Mouse (Mus musculus) limb, embryonic 11.5 days (tissue): ENCODE measurements at regions not wholly inside any gene's neighbourhood (a gene's known extent, or its start where the extent isn't known, plus 50 kb on each side); places are given as distances from the start of the nearest gene placed in this dataset.

Experiments
- ATAC-seq: fragments of 200-750 bp; cut with Nextera tagmentation; 2 replicates; pipeline ENCODE4 v1.8.0; 2017; ENCODE audit warnings: low read depth; ENCODE audit not compliant: insufficient number of reproducible peaks, low FRiP score, low TSS enrichment
- DNase-seq: peaks from one replicate; pipeline ENCODE4 v3.0.0-alpha.2; 2015; ENCODE audit warnings: low spot score
- H3K27ac ChIP-seq: fragments of 300-500 bp; sonication (generic); replicated peaks from 2 replicates; pipeline ENCODE4 v1.5.1; 2014; ENCODE audit warnings: low read depth, mild to moderate bottlenecking, low read length
- H3K27me3 ChIP-seq: fragments of 300-500 bp; sonication (generic); 2 replicates; pipeline ENCODE4 v1.6.1; 2014; ENCODE audit warnings: mild to moderate bottlenecking, low read length, mixed read lengths; ENCODE audit not compliant: control insufficient read depth, insufficient read depth
- H3K36me3 ChIP-seq: fragments of 300-500 bp; sonication (generic); 2 replicates; pipeline ENCODE4 v1.6.1; 2014; ENCODE audit warnings: mild to moderate bottlenecking, low read length, moderate library complexity, mixed read lengths; ENCODE audit not compliant: control insufficient read depth, insufficient read depth
- H3K4me1 ChIP-seq: fragments of 300-500 bp; sonication (generic); 2 replicates; pipeline ENCODE4 v1.6.1; 2014; ENCODE audit warnings: low read length, mixed read lengths; ENCODE audit not compliant: control insufficient read depth, insufficient read depth
- H3K4me2 ChIP-seq: fragments of 300-500 bp; sonication (generic); 2 replicates; pipeline ENCODE4 v1.6.1; 2014; ENCODE audit warnings: low read depth, mild to moderate bottlenecking, moderate library complexity; ENCODE audit not compliant: severe bottlenecking
- H3K4me3 ChIP-seq: fragments of 300-500 bp; sonication (generic); 2 replicates; pipeline ENCODE4 v1.5.1; 2014; ENCODE audit warnings: low read depth, low read length
- H3K9ac ChIP-seq: fragments of 300-500 bp; sonication (generic); 2 replicates; pipeline ENCODE4 v1.6.1; 2014; ENCODE audit warnings: mild to moderate bottlenecking, low read length
- H3K9me3 ChIP-seq: fragments of 300-500 bp; sonication (generic); 2 replicates; pipeline ENCODE4 v1.6.1; 2016; ENCODE audit warnings: low read length; ENCODE audit not compliant: control insufficient read depth
- WGBS: fragments of 180-500 bp; shearing (Covaris S2); extraction: QIAGEN DNeasy Blood & Tissue Kit; methylation state at CpG from one replicate; pipeline ENCODE4 v1.1.7; 2014; 5-methylcytosine and 5-hydroxymethylcytosine counted together

- Histone ChIP-seq H3K36me3 (no peaks in the 10 kb centered on the region), H3K4me1 (peaks cover 9% of the 10 kb centered on the region), H3K27ac (no peak overlapping the region), H3K27me3 (no peaks in the 10 kb centered on the region), H3K9me3 (no peaks in the 10 kb centered on the region), H3K4me3 (no peak overlapping the region), H3K4me2 (no peak overlapping the region), H3K9ac (no peak overlapping the region)
- ATAC-seq (no peak), DNase-seq (no peak)
- WGBS = 88% methylated on average over 14 of the region's 14 CpGs
Measured at GRCm38 (mm10) chr17:29775836-29776235, 59.0 kb upstream of the Ccdc167 start.

GRCm38 (mm10) chr17:29773339-29773738, 56.5 kb upstream of the Ccdc167 start:
- no peak overlapping the region for H3K9ac ChIP-seq
- no peak for ATAC-seq
- H3K36me3 ChIP-seq = no peaks in the 10 kb centered on the region
- peak; percentile 67 for DNase-seq
- no peaks in the 10 kb centered on the region for H3K9me3 ChIP-seq
- H3K4me2 ChIP-seq = no peak overlapping the region
- H3K4me1 ChIP-seq = peaks cover 13% of the 10 kb centered on the region
- no peak overlapping the region for H3K4me3 ChIP-seq
- no peak overlapping the region for H3K27ac ChIP-seq
- 16% methylated on average over 14 of the region's 14 CpGs for WGBS
- no peaks in the 10 kb centered on the region for H3K27me3 ChIP-seq

GRCm38 (mm10) chr17:29770914-29771313, 54.1 kb upstream of the Ccdc167 start:
- 62% methylated on average over 9 of the region's 9 CpGs for WGBS
- H3K9me3 ChIP-seq = no peaks in the 10 kb centered on the region
- no peaks in the 10 kb centered on the region for H3K36me3 ChIP-seq
- H3K4me1 ChIP-seq = peaks cover 21% of the 10 kb centered on the region
- no peak overlapping the region for H3K4me2 ChIP-seq
- DNase-seq (no peak), ATAC-seq (no peak)
- H3K9ac ChIP-seq = no peak overlapping the region
- no peak overlapping the region for H3K4me3 ChIP-seq
- H3K27me3 ChIP-seq = no peaks in the 10 kb centered on the region
- H3K27ac ChIP-seq = no peak overlapping the region

GRCm38 (mm10) chr17:29769631-29770030, 52.8 kb upstream of the Ccdc167 start:
- Histone ChIP-seq H3K9ac (no peak overlapping the region), H3K27ac (no peak overlapping the region), H3K27me3 (no peaks in the 10 kb centered on the region), H3K4me1 (peaks cover 21% of the 10 kb centered on the region), H3K4me2 (no peak overlapping the region), H3K36me3 (no peaks in the 10 kb centered on the region), H3K4me3 (no peak overlapping the region), H3K9me3 (no peaks in the 10 kb centered on the region)
- 81% methylated on average over 10 of the region's 10 CpGs for WGBS
- DNase-seq = no peak
- no peak for ATAC-seq

- H3K36me3 ChIP-seq = no peaks in the 10 kb centered on the region
- H3K9me3 ChIP-seq = no peaks in the 10 kb centered on the region
- no peaks in the 10 kb centered on the region for H3K27me3 ChIP-seq
- DNase-seq (no peak), ATAC-seq (no peak)
- no peak overlapping the region for H3K4me3 ChIP-seq
- H3K27ac ChIP-seq = no peak overlapping the region
- no peak overlapping the region for H3K9ac ChIP-seq
- H3K4me1 ChIP-seq = peaks cover 21% of the 10 kb centered on the region
- no peak overlapping the region for H3K4me2 ChIP-seq
- 47% methylated on average over 7 of the region's 7 CpGs for WGBS
Measured at GRCm38 (mm10) chr17:29769143-29769542, 52.3 kb upstream of the Ccdc167 start.

- Histone ChIP-seq H3K36me3 (no peaks in the 10 kb centered on the region), H3K9ac (no peak overlapping the region), H3K4me2 (no peak overlapping the region), H3K27ac (no peak overlapping the region), H3K4me3 (no peak overlapping the region), H3K27me3 (no peaks in the 10 kb centered on the region), H3K4me1 (peaks cover 21% of the 10 kb centered on the region), H3K9me3 (no peaks in the 10 kb centered on the region)
- 68% methylated on average over 5 of the region's 5 CpGs for WGBS
- no peak for ATAC-seq
- no peak for DNase-seq
Measured at GRCm38 (mm10) chr17:29768642-29769041, 51.8 kb upstream of the Ccdc167 start.
